Mouse (Mus musculus): ENCODE data around the gene Aqp1. TPM values are rescaled to one million over a fixed set of nuclear protein-coding genes. Genes with fewer than 3 reads are reported as not detected.

Gene Aqp1
- polyA plus RNA-seq, 1 experiment, result not detected

DNA sequence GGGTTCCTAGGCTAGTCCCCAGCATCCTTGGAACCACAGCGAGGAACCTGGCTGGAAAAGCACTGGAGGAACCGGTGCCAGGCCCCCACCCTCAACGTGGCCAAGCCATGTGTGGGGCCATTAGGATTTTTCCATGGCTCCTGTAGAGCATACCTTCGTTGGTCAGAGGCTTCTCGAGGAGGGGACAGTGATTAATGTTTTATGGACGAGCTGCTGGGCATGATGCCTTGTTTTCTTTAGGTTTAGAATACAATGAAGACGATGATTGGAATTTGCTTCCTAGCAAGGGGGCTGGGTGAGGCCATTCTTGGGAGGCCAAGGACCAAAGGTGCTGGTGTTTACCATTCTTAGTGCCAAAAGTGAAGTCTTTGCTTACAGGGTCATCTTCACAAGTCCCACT lies 15.5 kb downstream of the Aqp1 start:
- H3K4me1 ChIP-seq (ENCODE audit: control insufficient read depth, insufficient read depth, low read length), result no peaks in the 10 kb centered on the region
- no peak overlapping the region for H3K27ac ChIP-seq (ENCODE audit: insufficient read depth, low read depth, low read length)
- H3K4me3 ChIP-seq (ENCODE audit: insufficient read depth, low read depth, low read length), result no peak overlapping the region
- 85% methylated on average over 7 of the region's 7 CpGs for WGBS
- TF ChIP-seq POLR2A (IDR thresholded peaks at IDR 0.05; ENCODE audit: insufficient read depth, low read depth, low read length) (no peak), CTCF (IDR thresholded peaks at IDR 0.05; ENCODE audit: insufficient read depth, low read depth, low read length) (no peak)

DNA sequence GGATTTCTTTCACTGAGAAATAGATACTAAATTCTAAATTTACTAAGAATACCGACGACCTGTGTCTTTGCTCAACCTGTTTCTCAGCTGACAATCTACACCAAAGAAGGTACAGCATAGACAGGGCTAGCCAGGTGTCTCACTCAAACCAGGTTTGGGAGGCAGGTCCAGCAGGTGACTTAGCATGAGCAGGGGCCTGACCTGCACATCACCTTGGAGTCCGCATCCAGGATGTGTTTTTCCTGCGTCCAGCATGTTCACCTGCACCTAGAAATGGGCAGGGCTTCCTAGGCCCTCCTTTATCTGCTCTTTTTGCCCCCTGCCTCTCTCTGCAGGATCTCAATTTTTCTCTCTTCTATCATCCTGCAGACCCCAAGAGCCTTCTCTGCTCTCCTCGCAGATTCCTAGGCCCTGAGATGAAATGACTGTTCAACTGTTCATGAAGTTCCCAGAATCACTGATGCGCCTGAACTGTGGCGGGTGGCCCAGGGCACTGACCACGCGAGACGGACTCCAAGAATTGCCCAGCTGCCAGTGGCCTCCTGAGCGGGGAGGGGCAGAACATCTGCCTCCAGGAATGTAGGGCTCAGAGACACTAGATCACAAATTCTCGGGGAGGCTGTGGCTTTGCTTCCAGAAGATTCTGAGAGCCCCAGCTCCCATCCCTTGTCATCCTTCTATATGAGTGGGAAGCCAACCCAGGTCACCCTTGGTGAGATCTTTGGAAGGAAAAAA lies 17.6 kb downstream of the Aqp1 start:
- TF ChIP-seq POLR2A (IDR thresholded peaks at IDR 0.05; ENCODE audit: insufficient read depth, low read depth, low read length) (no peak), CTCF (IDR thresholded peaks at IDR 0.05; ENCODE audit: insufficient read depth, low read depth, low read length) (no peak)
- WGBS, result 86% methylated on average over 12 of the region's 12 CpGs
- Histone ChIP-seq H3K4me1 (ENCODE audit: control insufficient read depth, insufficient read depth, low read length) (peaks cover 4% of the 10 kb centered on the region; the same call in 1 of the 2 replicates), H3K27ac (ENCODE audit: insufficient read depth, low read depth, low read length) (no peak overlapping the region), H3K4me3 (ENCODE audit: insufficient read depth, low read depth, low read length) (no peak overlapping the region)

- H3K4me3 ChIP-seq (ENCODE audit: insufficient read depth, low read depth, low read length), result no peak overlapping the region
- no peak for TF ChIP-seq CTCF (IDR thresholded peaks at IDR 0.05; ENCODE audit: insufficient read depth, low read depth, low read length)
- TF ChIP-seq POLR2A (IDR thresholded peaks at IDR 0.05; ENCODE audit: insufficient read depth, low read depth, low read length), result no peak
- 88% methylated on average over 4 of the region's 4 CpGs for WGBS
- no peak overlapping the region for H3K27ac ChIP-seq (ENCODE audit: insufficient read depth, low read depth, low read length)
- peaks cover 4% of the 10 kb centered on the region; the same call in 1 of the 2 replicates for H3K4me1 ChIP-seq (ENCODE audit: control insufficient read depth, insufficient read depth, low read length)
These were observed 18.4 kb downstream of the Aqp1 start for GRCm38 (mm10) chr6:55354456-55355117.

GRCm38 (mm10) chr6:55355575-55355974 lies 19.3 kb downstream of the Aqp1 start:
- no peak overlapping the region for H3K27ac ChIP-seq (ENCODE audit: insufficient read depth, low read depth, low read length)
- peaks cover 4% of the 10 kb centered on the region; the same call in 1 of the 2 replicates for H3K4me1 ChIP-seq (ENCODE audit: control insufficient read depth, insufficient read depth, low read length)
- WGBS, result 89% methylated on average over 7 of the region's 7 CpGs
- no peak overlapping the region for H3K4me3 ChIP-seq (ENCODE audit: insufficient read depth, low read depth, low read length)
- no peak for TF ChIP-seq CTCF (IDR thresholded peaks at IDR 0.05; ENCODE audit: insufficient read depth, low read depth, low read length)

- H3K4me1 ChIP-seq (ENCODE audit: control insufficient read depth, insufficient read depth, low read length), result peaks cover 4% of the 10 kb centered on the region; the same call in 1 of the 2 replicates
- WGBS, result 75% methylated on average over 5 of the region's 5 CpGs
- no peak for TF ChIP-seq POLR2A (IDR thresholded peaks at IDR 0.05; ENCODE audit: insufficient read depth, low read depth, low read length)
- no peak for TF ChIP-seq CTCF (IDR thresholded peaks at IDR 0.05; ENCODE audit: insufficient read depth, low read depth, low read length)
- H3K27ac ChIP-seq (ENCODE audit: insufficient read depth, low read depth, low read length), result no peak overlapping the region
- H3K4me3 ChIP-seq (ENCODE audit: insufficient read depth, low read depth, low read length), result no peak overlapping the region
These were observed 19.9 kb downstream of the Aqp1 start for GRCm38 (mm10) chr6:55356017-55356703.

DNA sequence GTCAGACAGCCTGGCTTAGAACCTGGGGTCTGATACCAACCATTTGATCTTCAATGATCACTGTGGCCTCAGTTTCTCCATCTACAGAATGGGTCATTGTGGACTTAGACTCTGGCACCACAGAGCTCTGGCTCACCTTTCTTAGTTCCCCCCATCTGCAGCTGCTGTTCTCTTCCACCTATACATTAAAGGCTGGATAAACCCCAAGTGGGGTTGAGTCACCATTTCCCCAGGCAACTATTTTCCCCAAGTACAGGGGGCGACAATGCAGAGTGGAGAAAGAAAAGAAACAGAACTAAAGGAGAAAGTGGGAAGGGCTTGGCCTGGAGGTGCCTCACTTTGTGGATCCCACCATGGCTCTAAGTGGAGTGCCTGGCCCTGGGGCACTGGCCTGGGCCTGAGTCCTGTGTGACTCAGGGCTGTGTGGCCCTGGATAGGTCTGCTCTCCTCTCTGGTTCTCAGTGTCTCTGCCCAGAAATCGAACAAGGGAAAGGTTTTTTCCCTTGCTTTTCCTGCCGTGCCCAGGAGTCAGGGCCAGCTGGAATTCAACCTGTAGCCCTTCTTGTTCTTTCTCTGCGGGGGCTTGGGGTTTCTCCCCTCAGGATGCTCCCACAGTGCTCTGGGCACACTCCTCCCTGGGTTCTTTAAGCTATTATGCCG lies 20.9 kb downstream of the Aqp1 start:
- Histone ChIP-seq H3K4me1 (ENCODE audit: control insufficient read depth, insufficient read depth, low read length) (peaks cover 4% of the 10 kb centered on the region; the same call in 1 of the 2 replicates), H3K4me3 (ENCODE audit: insufficient read depth, low read depth, low read length) (no peak overlapping the region), H3K27ac (ENCODE audit: insufficient read depth, low read depth, low read length) (no peak overlapping the region)
- WGBS, result 53% methylated on average over 5 of the region's 5 CpGs
- no peak for TF ChIP-seq CTCF (IDR thresholded peaks at IDR 0.05; ENCODE audit: insufficient read depth, low read depth, low read length)
- no peak for TF ChIP-seq POLR2A (IDR thresholded peaks at IDR 0.05; ENCODE audit: insufficient read depth, low read depth, low read length)

- Histone ChIP-seq H3K4me1 (ENCODE audit: control insufficient read depth, insufficient read depth, low read length) (peaks cover 4% of the 10 kb centered on the region; the same call in 1 of the 2 replicates), H3K27ac (ENCODE audit: insufficient read depth, low read depth, low read length) (no peak overlapping the region), H3K4me3 (ENCODE audit: insufficient read depth, low read depth, low read length) (no peak overlapping the region)
- WGBS, result 35% methylated on average over 6 of the region's 6 CpGs
- TF ChIP-seq POLR2A (IDR thresholded peaks at IDR 0.05; ENCODE audit: insufficient read depth, low read depth, low read length) (no peak), CTCF (IDR thresholded peaks at IDR 0.05; ENCODE audit: insufficient read depth, low read depth, low read length) (no peak)
These were observed 21.4 kb downstream of the Aqp1 start for GRCm38 (mm10) chr6:55357636-55358031.

DNA sequence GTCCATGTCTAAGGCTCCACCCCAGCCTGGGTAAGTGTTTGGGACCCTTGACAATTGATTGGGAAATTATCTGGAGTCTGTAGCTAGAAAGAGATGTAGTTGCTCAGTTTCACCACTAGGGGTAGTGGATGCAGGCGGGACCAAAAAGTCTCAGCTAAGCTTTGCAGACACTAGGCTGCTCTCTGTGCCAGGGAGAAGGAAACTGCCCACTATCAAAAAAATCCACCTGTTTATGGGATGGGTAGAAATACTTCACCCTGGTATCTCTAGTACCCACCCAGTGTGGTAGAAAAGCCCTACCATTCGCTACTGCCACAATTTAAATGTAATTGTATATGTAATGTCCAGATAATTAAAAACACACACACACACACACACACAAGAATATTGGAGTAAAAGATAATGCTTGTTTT lies 22.5 kb downstream of the Aqp1 start:
- no peak overlapping the region for H3K27ac ChIP-seq (ENCODE audit: insufficient read depth, low read depth, low read length)
- H3K4me1 ChIP-seq (ENCODE audit: control insufficient read depth, insufficient read depth, low read length), result peaks cover 4% of the 10 kb centered on the region; the same call in 1 of the 2 replicates
- TF ChIP-seq POLR2A (IDR thresholded peaks at IDR 0.05; ENCODE audit: insufficient read depth, low read depth, low read length) (no peak), CTCF (IDR thresholded peaks at IDR 0.05; ENCODE audit: insufficient read depth, low read depth, low read length) (no peak)
- H3K4me3 ChIP-seq (ENCODE audit: insufficient read depth, low read depth, low read length), result no peak overlapping the region
- WGBS, result 31% methylated on average over 2 of the region's 2 CpGs
